Mouse (Mus musculus) T-helper 1 cell (primary cell): ENCODE measurements around the gene Insl5.

ENCODE experiments used
- in situ Hi-C: fragments of 300-600 bp; cut with MboI, MseI; formaldehyde crosslinking; loops from one replicate; pipeline ENCODE4 v1.15.1; 2025; ENCODE audit warnings: high pct_unique_total_duplicates

The Insl5 gene

GRCm38 (mm10) chr4:103026621-103027020 lies at the start of gene Insl5:
Insl5 (minus strand) TSS chr4:103026842.
- in situ Hi-C loops, result no loop called here

GRCm38 (mm10) chr4:103070631-103071030 lies 44.0 kb upstream of the Insl5 start:
- in situ Hi-C loops, result no loop called here

GRCm38 (mm10) chr4:103067906-103068655 lies 41.4 kb upstream of the Insl5 start:
- in situ Hi-C loops, result no loop called here

GRCm38 (mm10) chr4:103064976-103065375 lies 38.3 kb upstream of the Insl5 start:
- in situ Hi-C loops, result no loop called here

- in situ Hi-C loops, result no loop called here
Measured at GRCm38 (mm10) chr4:103064421-103064820, 37.8 kb upstream of the Insl5 start.

- in situ Hi-C loops, result no loop called here
Measured at GRCm38 (mm10) chr4:103056909-103057308, 30.3 kb upstream of the Insl5 start.

GRCm38 (mm10) chr4:103048046-103048445 lies 21.4 kb upstream of the Insl5 start:
- in situ Hi-C loops, result no loop called here

- in situ Hi-C loops, result no loop called here
Measured at GRCm38 (mm10) chr4:103042997-103043396, 16.4 kb upstream of the Insl5 start.

- in situ Hi-C loops, result loop anchor here (10.0 kb wide), 1 partner anchor 1985 kb away; no protein-coding TSS in a partner anchor
Measured at GRCm38 (mm10) chr4:103039838-103040191, 13.2 kb upstream of the Insl5 start.

- in situ Hi-C loops, result loop anchor here (10.0 kb wide), 1 partner anchor 1984 kb away; no protein-coding TSS in a partner anchor
Measured at GRCm38 (mm10) chr4:103039103-103039837, 12.6 kb upstream of the Insl5 start.

- in situ Hi-C loops, result no loop called here
Measured at GRCm38 (mm10) chr4:103028177-103029088, 1.8 kb upstream of the Insl5 start.

- in situ Hi-C loops, result no loop called here
Measured at GRCm38 (mm10) chr4:103027745-103028144, 1.1 kb upstream of the Insl5 start.

GRCm38 (mm10) chr4:103013490-103013889 lies 13.2 kb downstream of the Insl5 start:
- in situ Hi-C loops, result no loop called here

- in situ Hi-C loops, result no loop called here
Measured at GRCm38 (mm10) chr4:103011823-103012222, 14.8 kb downstream of the Insl5 start.

GRCm38 (mm10) chr4:103010734-103011133 lies 15.9 kb downstream of the Insl5 start:
- in situ Hi-C loops, result no loop called here

GRCm38 (mm10) chr4:103006943-103007418 lies 19.7 kb downstream of the Insl5 start:
- in situ Hi-C loops, result no loop called here

- in situ Hi-C loops, result no loop called here
Measured at GRCm38 (mm10) chr4:103006266-103006665, 20.4 kb downstream of the Insl5 start.

- in situ Hi-C loops, result no loop called here
Measured at GRCm38 (mm10) chr4:103005190-103005945, 21.3 kb downstream of the Insl5 start.

GRCm38 (mm10) chr4:103004681-103005080 lies 22.0 kb downstream of the Insl5 start:
- in situ Hi-C loops, result no loop called here

- in situ Hi-C loops, result no loop called here
Measured at GRCm38 (mm10) chr4:102991685-102992084, 35.0 kb downstream of the Insl5 start.
